Mouse (Mus musculus) forebrain, embryonic 11.5 days (tissue): ENCODE data around the gene C130074G19Rik. TPM values are rescaled to one million over a fixed set of nuclear protein-coding genes. Genes with fewer than 3 reads are reported as not detected.
A peak's percentile ranks its signal among the peaks of the same experiment; 100 is the strongest.

Source experiments
- ATAC-seq: fragments of 200-750 bp; cut with Nextera tagmentation; replicated peaks from 2 replicates; pipeline ENCODE4 v1.8.0; 2017; ENCODE audit warnings: moderate TSS enrichment; ENCODE audit not compliant: low FRiP score
- DNase-seq: peaks from one replicate; pipeline ENCODE4 v3.0.0-alpha.2; 2017; ENCODE audit warnings: low spot score
- H3K27ac ChIP-seq: fragments of 300-500 bp; sonication (generic); 2 replicates; pipeline ENCODE4 v1.5.1; 2014; ENCODE audit warnings: low read depth, low read length
- H3K27me3 ChIP-seq: fragments of 300-500 bp; sonication (generic); 2 replicates; pipeline ENCODE4 v1.6.1; 2014; ENCODE audit warnings: mild to moderate bottlenecking, low read length, mixed read lengths; ENCODE audit not compliant: control insufficient read depth, insufficient read depth
- H3K36me3 ChIP-seq: fragments of 300-500 bp; sonication (generic); 2 replicates; pipeline ENCODE4 v1.6.1; 2014; ENCODE audit warnings: mild to moderate bottlenecking, low read length, moderate library complexity, mixed read lengths; ENCODE audit not compliant: control insufficient read depth, insufficient read depth
- H3K4me1 ChIP-seq: fragments of 300-500 bp; sonication (generic); replicated peaks from 2 replicates; pipeline ENCODE4 v1.6.1; 2014; ENCODE audit warnings: low read length, mixed read lengths; ENCODE audit not compliant: control insufficient read depth, insufficient read depth
- H3K4me2 ChIP-seq: fragments of 300-500 bp; sonication (generic); 2 replicates; pipeline ENCODE4 v1.6.1; 2014; ENCODE audit warnings: low read depth, mild to moderate bottlenecking, low read length, moderate library complexity, mixed read lengths; ENCODE audit not compliant: severe bottlenecking
- H3K4me3 ChIP-seq: fragments of 300-500 bp; sonication (generic); 2 replicates; pipeline ENCODE4 v1.5.1; 2014; ENCODE audit warnings: low read depth, low read length
- H3K9ac ChIP-seq: fragments of 300-500 bp; sonication (generic); 2 replicates; pipeline ENCODE4 v1.6.1; 2014; ENCODE audit warnings: low read length
- H3K9me3 ChIP-seq: fragments of 300-500 bp; sonication (generic); 2 replicates; pipeline ENCODE4 v1.6.1; 2016; ENCODE audit warnings: low read length, mixed read lengths; ENCODE audit not compliant: control insufficient read depth
- WGBS: fragments of 180-500 bp; shearing (Covaris S2); extraction: QIAGEN DNeasy Blood & Tissue Kit; methylation state at CpG from one replicate; pipeline ENCODE4 v1.1.7; 2014; 5-methylcytosine and 5-hydroxymethylcytosine counted together
- microRNA counts: library from miRNA; unstranded; fragments of <30 nt; microRNA quantifications from one replicate; lab custom pipeline; 2015
- microRNA-seq: library from miRNA; unstranded; fragments of <30 nt; microRNA quantifications from one replicate; pipeline ENCODE4, GENCODE M21; 2016; ENCODE audit not compliant: insufficient number of aligned reads
- polyA plus RNA-seq: library from polyadenylated mRNA; unstranded; fragments of >200 nt; fragmentation: Nextera tagmentation; extraction: Ambion mirVana; gene quantifications from 2 replicates; pipeline ENCODE4 v1.2.1, GENCODE M21; 2014

The C130074G19Rik gene
- polyA plus RNA-seq, 1 experiment from 2014 or later, result 0.48 TPM

- Histone ChIP-seq H3K4me1 (peaks cover 5% of the 10 kb centered on the region; the same call in 1 of the 2 replicates), H3K27me3 (no peaks in the 10 kb centered on the region), H3K4me3 (no peak overlapping the region), H3K4me2 (no peak overlapping the region), H3K27ac (no peak overlapping the region), H3K9me3 (no peaks in the 10 kb centered on the region), H3K36me3 (no peaks in the 10 kb centered on the region), H3K9ac (no peak overlapping the region)
- 27% methylated on average over 11 of the region's 11 CpGs for WGBS
- ATAC-seq, result peak; percentile 47
- DNase-seq, result peak; percentile 73
Observed at GRCm38 (mm10) chr1:184825093-184825492, 57.9 kb downstream of the C130074G19Rik start.

GRCm38 (mm10) chr1:184824439-184824851, 58.6 kb downstream of the C130074G19Rik start:
- Histone ChIP-seq H3K4me3 (no peak overlapping the region), H3K4me2 (no peak overlapping the region), H3K4me1 (peaks cover 5% of the 10 kb centered on the region; the same call in 1 of the 2 replicates), H3K9ac (no peak overlapping the region), H3K36me3 (no peaks in the 10 kb centered on the region), H3K9me3 (no peaks in the 10 kb centered on the region), H3K27ac (no peak overlapping the region), H3K27me3 (no peaks in the 10 kb centered on the region)
- ATAC-seq, result peak; percentile 85
- WGBS, result 4% methylated on average over 12 of the region's 12 CpGs
- peak; percentile 95 for DNase-seq

GRCm38 (mm10) chr1:184822678-184823077, 60.3 kb downstream of the C130074G19Rik start:
- Histone ChIP-seq H3K4me2 (0 out of 2 replicates have a peak overlapping the region, but pooled peaks have one; percentile 21), H3K9ac (no peak overlapping the region), H3K4me3 (no peak overlapping the region), H3K27me3 (no peaks in the 10 kb centered on the region), H3K9me3 (no peaks in the 10 kb centered on the region), H3K27ac (no peak overlapping the region), H3K36me3 (no peaks in the 10 kb centered on the region), H3K4me1 (peaks cover 5% of the 10 kb centered on the region; the same call in 1 of the 2 replicates)
- ATAC-seq, result peak; percentile 54
- WGBS, result 12% methylated on average over 11 of the region's 11 CpGs
- DNase-seq, result peak; percentile 57

MicroRNAs within 50 kb of the gene (microRNA counts, 519-probe panel; counts per million panel counts)
- 3,774 counts per million, percentile 23 among the panel's probes with 10 or more counts for microRNA mmu-miR-1981 (lab: Ali Mortazavi, UCI)

Small RNA genes lying within 50 kb of the gene (microRNA-seq; reads per million reads assigned to microRNA genes)
- gene Mir1981, result 153 reads per million, percentile 40 among the genes with 10 or more reads in this experiment

Other genes starting within 250 kb of the C130074G19Rik start
- 3.0 and 4.6 TPM in 2 replicates for gene Hlx, start 150.6 kb downstream of the C130074G19Rik start, polyA plus RNA-seq
- gene Marc1, start 71.9 kb downstream of the C130074G19Rik start, polyA plus RNA-seq, result 0.15 TPM in 1 of 2 replicates, not detected in the other
- gene Marc2, start 36.8 kb downstream of the C130074G19Rik start, polyA plus RNA-seq, result 89.7 and 96.4 TPM in 2 replicates
- gene Mark1, start 116.4 kb upstream of the C130074G19Rik start, polyA plus RNA-seq, result 5.5 and 7.4 TPM in 2 replicates